Mouse (Mus musculus): ENCODE results near the gene Gm21981.

DNA sequence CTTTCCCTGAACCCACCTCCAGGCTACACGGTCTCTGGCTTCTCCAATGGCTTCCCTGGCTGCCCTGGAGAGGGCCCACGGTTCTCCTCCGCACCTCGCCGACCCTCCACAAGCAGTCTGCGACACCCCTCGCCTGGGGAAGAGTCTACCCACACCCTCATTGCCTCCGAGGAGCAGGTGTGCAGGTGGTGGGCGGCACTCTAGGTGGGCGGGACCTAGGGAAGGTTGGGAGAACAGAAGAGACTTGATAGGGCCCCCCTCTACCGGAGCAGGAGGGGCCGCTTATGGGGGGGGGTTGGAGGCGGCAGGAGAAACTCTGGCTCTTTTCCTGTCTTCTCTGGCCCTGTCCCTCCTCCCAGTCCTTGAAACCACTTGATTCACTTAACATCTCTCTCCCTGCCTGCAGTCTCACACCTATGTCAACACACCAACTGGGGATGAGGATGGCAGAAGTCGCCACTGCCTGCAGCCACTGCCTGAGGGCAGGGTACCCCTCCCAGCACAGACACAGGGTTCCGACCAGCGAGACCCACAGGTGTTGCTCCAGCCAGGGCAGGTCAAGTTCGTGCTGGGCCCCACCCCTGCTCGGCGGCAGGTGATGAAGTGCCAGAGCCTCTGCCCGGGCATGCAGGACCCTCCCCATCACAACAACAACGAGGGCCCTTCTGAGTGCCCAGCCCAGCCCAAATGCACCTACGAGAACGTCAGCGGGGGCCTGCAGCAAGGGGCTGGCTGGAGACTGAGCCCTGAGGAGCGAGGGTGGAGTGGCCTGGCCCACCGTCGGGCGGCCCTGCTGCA is 8.5 kb upstream of the Gm21981 start:
- TF ChIP-seq POLR2A (IDR thresholded peaks at IDR 0.05; ENCODE audit: low read depth, low read length): no peak
- no peak for TF ChIP-seq CTCF (IDR thresholded peaks at IDR 0.05; ENCODE audit: extremely low read depth, insufficient read length, insufficient replicate concordance, low read depth, low read length)

Measured in small intestine, adult 2 months (tissue).